Mouse (Mus musculus): ENCODE results near the gene Fry. TPM values are rescaled to one million over a fixed set of nuclear protein-coding genes. Genes with fewer than 3 reads are reported as not detected.

Gene Fry
- polyA plus RNA-seq, 1 experiment from 2014 or later = 8.5 TPM

DNA sequence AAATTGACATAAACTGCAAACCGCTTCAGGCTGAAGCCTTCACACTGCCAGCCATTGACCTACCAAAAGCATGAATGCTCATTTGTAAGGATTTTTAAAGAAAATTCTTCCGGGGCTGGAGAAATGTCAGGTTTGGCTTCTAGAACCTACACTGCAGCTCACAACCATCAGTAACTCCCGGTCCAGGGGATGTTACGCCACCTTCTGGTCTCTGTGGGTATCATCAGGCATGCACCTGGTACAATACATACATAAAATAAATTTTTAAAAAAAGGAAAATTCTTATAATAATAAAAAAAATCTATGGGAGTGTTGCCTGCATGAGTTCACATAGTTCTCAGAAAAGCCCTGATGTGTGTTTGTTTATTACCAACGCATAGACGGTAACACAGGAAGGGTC, 42.7 kb downstream of the Fry start:
- no peaks in the 10 kb centered on the region for H3K36me3 ChIP-seq (ENCODE audit: insufficient read depth, low read length)
- H3K4me1 ChIP-seq (replicated peaks; ENCODE audit: insufficient read depth, low read length) = no peaks in the 10 kb centered on the region
- peak; percentile 47; the same call in 1 of the 2 replicates for TF ChIP-seq CTCF (IDR thresholded peaks at IDR 0.05; ENCODE audit: low read depth)
- WGBS = 84% methylated on average over 6 of the region's 6 CpGs
- H3K27ac ChIP-seq = no peak overlapping the region
- H3K4me2 ChIP-seq (ENCODE audit: low read length) = no peak overlapping the region
- H3K4me3 ChIP-seq (replicated peaks; ENCODE audit: low read depth, low read length) = no peak overlapping the region
- H3K9ac ChIP-seq (ENCODE audit: low read depth, low read length) = no peak overlapping the region
- no peak for DNase-seq (ENCODE audit: low spot score)
- ATAC-seq (replicated peaks; ENCODE audit: low FRiP score, low read depth) = no peak
- H3K9me3 ChIP-seq (replicated peaks; ENCODE audit: low read length) = no peaks in the 10 kb centered on the region
- no peaks in the 10 kb centered on the region for H3K27me3 ChIP-seq (ENCODE audit: insufficient read depth, low read length)

DNA sequence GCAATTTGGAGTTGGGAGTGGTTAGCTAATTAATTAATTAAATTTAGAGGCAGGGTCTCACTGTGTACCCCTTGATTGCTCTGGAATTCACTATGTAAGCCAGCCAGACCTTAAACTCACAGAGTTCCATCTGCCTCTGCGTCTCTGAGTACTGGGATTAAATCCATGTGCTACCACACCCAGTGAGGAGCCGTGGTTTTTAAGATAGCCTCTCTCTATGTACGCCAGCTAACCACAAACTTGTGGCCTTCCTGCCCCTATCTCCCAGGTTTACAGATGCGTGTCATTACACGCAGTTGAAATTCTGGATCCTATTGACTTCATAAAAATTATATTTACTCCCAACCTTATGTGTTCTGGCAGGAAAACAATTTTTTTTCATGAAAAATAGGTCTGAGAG, 43.5 kb downstream of the Fry start:
- WGBS = 74% methylated on average over 5 of the region's 5 CpGs

DNA sequence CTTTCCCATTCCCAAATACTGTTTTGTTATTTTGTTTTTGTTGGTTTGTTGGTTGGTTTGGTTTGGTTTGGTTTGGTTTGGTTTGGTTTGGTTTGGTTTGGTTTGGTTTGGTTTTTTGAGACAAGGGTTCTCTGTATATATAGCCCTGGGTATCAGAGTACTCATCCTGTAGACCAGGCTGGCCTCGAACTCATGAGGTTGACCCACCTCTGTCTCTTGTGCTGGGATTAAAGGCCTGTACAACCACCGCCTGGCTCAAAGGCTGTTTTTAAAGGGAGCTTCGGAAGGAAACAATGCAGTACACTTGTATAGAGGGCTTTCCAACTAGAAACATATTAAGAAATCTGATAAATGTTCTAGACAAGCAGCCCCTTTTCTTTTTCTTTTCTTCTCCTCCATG, 46.2 kb downstream of the Fry start:
- no peaks in the 10 kb centered on the region for H3K9me3 ChIP-seq (replicated peaks; ENCODE audit: low read length)
- H3K4me2 ChIP-seq (ENCODE audit: low read length) = no peak overlapping the region
- H3K27me3 ChIP-seq (ENCODE audit: insufficient read depth, low read length) = no peaks in the 10 kb centered on the region
- no peak overlapping the region for H3K9ac ChIP-seq (ENCODE audit: low read depth, low read length)
- H3K4me3 ChIP-seq (replicated peaks; ENCODE audit: low read depth, low read length) = no peak overlapping the region
- 94% methylated on average over 3 of the region's 3 CpGs for WGBS
- TF ChIP-seq CTCF (IDR thresholded peaks at IDR 0.05; ENCODE audit: low read depth) = no peak
- H3K36me3 ChIP-seq (ENCODE audit: insufficient read depth, low read length) = no peaks in the 10 kb centered on the region
- H3K27ac ChIP-seq = no peak overlapping the region
- H3K4me1 ChIP-seq (replicated peaks; ENCODE audit: insufficient read depth, low read length) = no peaks in the 10 kb centered on the region
- DNase-seq (ENCODE audit: low spot score) = no peak
- no peak for ATAC-seq (replicated peaks; ENCODE audit: low FRiP score, low read depth)

More for the DNA sequence above, 43.5 kb downstream of the Fry start:
- Histone ChIP-seq H3K27ac (no peak overlapping the region), H3K27me3 (ENCODE audit: insufficient read depth, low read length) (no peaks in the 10 kb centered on the region), H3K4me3 (replicated peaks; ENCODE audit: low read depth, low read length) (no peak overlapping the region), H3K9me3 (replicated peaks; ENCODE audit: low read length) (no peaks in the 10 kb centered on the region), H3K4me2 (ENCODE audit: low read length) (no peak overlapping the region), H3K36me3 (ENCODE audit: insufficient read depth, low read length) (no peaks in the 10 kb centered on the region), H3K4me1 (replicated peaks; ENCODE audit: insufficient read depth, low read length) (no peaks in the 10 kb centered on the region), H3K9ac (ENCODE audit: low read depth, low read length) (no peak overlapping the region)
- DNase-seq (ENCODE audit: low spot score) = no peak
- no peak for ATAC-seq (replicated peaks; ENCODE audit: low FRiP score, low read depth)
- no peak for TF ChIP-seq CTCF (IDR thresholded peaks at IDR 0.05; ENCODE audit: low read depth)

DNA sequence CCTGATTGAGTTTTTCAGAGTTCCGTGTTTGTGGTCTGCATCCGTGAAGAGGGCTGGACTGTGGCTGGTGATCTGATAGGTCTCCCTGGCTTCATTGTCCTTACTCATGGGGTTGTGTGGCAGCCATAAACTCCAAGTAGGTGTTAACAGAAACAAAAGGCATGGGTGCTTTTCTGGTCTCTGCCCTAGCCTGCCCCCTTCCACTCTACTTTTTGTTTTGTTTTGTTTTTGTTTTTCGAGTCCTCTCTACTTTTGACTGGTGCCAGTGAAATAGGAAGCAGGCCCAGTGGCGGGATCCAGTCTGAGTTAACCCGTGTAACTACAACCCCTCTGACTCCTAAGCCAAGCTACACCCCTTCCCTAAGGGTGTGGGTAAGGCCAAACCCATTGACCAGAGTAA, 48.4 kb downstream of the Fry start:
- no peak for ATAC-seq (replicated peaks; ENCODE audit: low FRiP score, low read depth)
- no peaks in the 10 kb centered on the region for H3K4me1 ChIP-seq (replicated peaks; ENCODE audit: insufficient read depth, low read length)
- no peak overlapping the region for H3K4me3 ChIP-seq (replicated peaks; ENCODE audit: low read depth, low read length)
- H3K4me2 ChIP-seq (ENCODE audit: low read length) = no peak overlapping the region
- no peaks in the 10 kb centered on the region for H3K27me3 ChIP-seq (ENCODE audit: insufficient read depth, low read length)
- no peaks in the 10 kb centered on the region for H3K9me3 ChIP-seq (replicated peaks; ENCODE audit: low read length)
- 67% methylated on average over 5 of the region's 5 CpGs for WGBS
- no peak overlapping the region for H3K27ac ChIP-seq
- no peak for DNase-seq (ENCODE audit: low spot score)
- no peak overlapping the region for H3K9ac ChIP-seq (ENCODE audit: low read depth, low read length)
- no peaks in the 10 kb centered on the region for H3K36me3 ChIP-seq (ENCODE audit: insufficient read depth, low read length)
- no peak for TF ChIP-seq CTCF (IDR thresholded peaks at IDR 0.05; ENCODE audit: low read depth)

DNA sequence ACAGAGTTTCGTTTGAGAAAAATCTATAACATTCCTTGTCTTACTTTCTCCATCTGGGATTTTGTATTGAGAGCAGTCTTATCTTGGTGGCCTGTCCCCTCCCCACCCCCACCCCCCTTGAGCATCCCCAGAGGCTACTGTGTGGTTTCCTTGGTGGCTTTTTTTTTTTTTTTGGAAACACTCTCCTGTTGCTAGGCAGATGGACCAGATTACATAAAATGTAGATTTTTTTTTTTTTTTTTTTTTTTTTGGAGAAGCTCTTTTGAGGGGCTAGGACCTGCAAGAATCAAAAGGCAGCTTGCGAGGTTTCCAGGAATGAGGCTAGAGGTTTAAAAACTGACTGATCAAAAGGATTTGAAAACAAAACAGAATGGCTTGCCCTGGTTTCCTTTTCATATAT, 48.8 kb downstream of the Fry start:
- H3K9ac ChIP-seq (ENCODE audit: low read depth, low read length) = no peak overlapping the region
- H3K36me3 ChIP-seq (ENCODE audit: insufficient read depth, low read length) = no peaks in the 10 kb centered on the region
- 55% methylated on average over 2 of the region's 2 CpGs for WGBS
- no peak for DNase-seq (ENCODE audit: low spot score)
- no peaks in the 10 kb centered on the region for H3K9me3 ChIP-seq (replicated peaks; ENCODE audit: low read length)
- no peak overlapping the region for H3K4me2 ChIP-seq (ENCODE audit: low read length)
- TF ChIP-seq CTCF (IDR thresholded peaks at IDR 0.05; ENCODE audit: low read depth) = no peak
- no peaks in the 10 kb centered on the region for H3K27me3 ChIP-seq (ENCODE audit: insufficient read depth, low read length)
- H3K4me1 ChIP-seq (replicated peaks; ENCODE audit: insufficient read depth, low read length) = no peaks in the 10 kb centered on the region
- H3K27ac ChIP-seq = no peak overlapping the region
- no peak overlapping the region for H3K4me3 ChIP-seq (replicated peaks; ENCODE audit: low read depth, low read length)
- ATAC-seq (replicated peaks; ENCODE audit: low FRiP score, low read depth) = no peak

DNA sequence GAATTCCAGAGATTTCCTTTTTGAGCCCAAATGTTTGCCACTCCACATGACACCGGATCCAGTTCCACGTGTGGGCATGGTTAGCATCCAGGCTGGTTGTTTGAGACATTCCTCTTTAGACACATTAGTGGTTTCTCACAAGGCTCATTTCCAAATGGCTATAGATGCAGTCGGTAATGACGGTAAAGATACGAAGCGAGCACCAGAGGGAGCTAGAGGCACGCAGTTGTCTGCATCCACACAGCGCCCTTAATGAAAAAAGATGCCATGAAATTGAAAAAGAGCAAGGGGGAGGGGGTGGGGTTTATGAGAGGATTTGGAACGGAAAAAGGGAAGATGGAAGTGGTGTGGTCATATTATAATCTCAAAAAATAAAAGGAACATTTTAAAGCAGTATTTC, 50.3 kb downstream of the Fry start:
- Histone ChIP-seq H3K4me2 (ENCODE audit: low read length) (no peak overlapping the region), H3K4me3 (replicated peaks; ENCODE audit: low read depth, low read length) (no peak overlapping the region), H3K9ac (ENCODE audit: low read depth, low read length) (no peak overlapping the region), H3K36me3 (ENCODE audit: insufficient read depth, low read length) (no peaks in the 10 kb centered on the region), H3K27me3 (ENCODE audit: insufficient read depth, low read length) (no peaks in the 10 kb centered on the region), H3K4me1 (replicated peaks; ENCODE audit: insufficient read depth, low read length) (no peaks in the 10 kb centered on the region), H3K27ac (no peak overlapping the region), H3K9me3 (replicated peaks; ENCODE audit: low read length) (no peaks in the 10 kb centered on the region)
- TF ChIP-seq CTCF (IDR thresholded peaks at IDR 0.05; ENCODE audit: low read depth) = peak; percentile 77
- DNase-seq (ENCODE audit: low spot score) (peak; percentile 93), ATAC-seq (replicated peaks; ENCODE audit: low FRiP score, low read depth) (no peak; the same call in 1 of the 2 replicates)
- whole genome bisulfite sequencing = 5% methylated on average over 9 of the region's 9 CpGs

DNA sequence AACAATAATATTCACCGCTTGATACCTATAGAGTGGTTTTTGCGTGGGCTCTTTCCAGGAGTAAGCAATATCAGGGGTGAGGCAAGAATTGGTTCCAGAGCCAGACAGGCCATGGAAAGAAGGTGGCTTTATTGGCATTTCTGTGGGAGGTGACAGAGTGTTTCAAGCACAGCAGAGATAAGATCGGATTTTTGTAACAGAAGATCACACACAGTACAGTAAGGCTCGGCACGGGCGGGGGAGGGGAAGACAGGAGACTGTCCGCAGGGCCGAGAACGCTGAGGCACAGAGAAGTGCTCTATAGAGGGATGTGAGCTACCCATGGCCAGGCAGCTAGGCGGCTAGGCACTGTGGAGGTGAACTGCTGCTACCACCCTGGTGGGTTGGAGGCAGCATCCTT, 53.1 kb downstream of the Fry start:
- Histone ChIP-seq H3K4me2 (ENCODE audit: low read length) (no peak overlapping the region), H3K4me1 (replicated peaks; ENCODE audit: insufficient read depth, low read length) (no peaks in the 10 kb centered on the region), H3K9ac (ENCODE audit: low read depth, low read length) (no peak overlapping the region), H3K9me3 (replicated peaks; ENCODE audit: low read length) (no peaks in the 10 kb centered on the region), H3K4me3 (replicated peaks; ENCODE audit: low read depth, low read length) (no peak overlapping the region), H3K27me3 (ENCODE audit: insufficient read depth, low read length) (no peaks in the 10 kb centered on the region), H3K27ac (no peak overlapping the region), H3K36me3 (ENCODE audit: insufficient read depth, low read length) (no peaks in the 10 kb centered on the region)
- 35% methylated on average over 10 of the region's 10 CpGs for WGBS
- DNase-seq (ENCODE audit: low spot score) = no peak
- 0 out of 2 replicates have a peak, but pooled peaks have one; percentile 29 for ATAC-seq (replicated peaks; ENCODE audit: low FRiP score, low read depth)
- no peak for TF ChIP-seq CTCF (IDR thresholded peaks at IDR 0.05; ENCODE audit: low read depth)
